Mouse (Mus musculus) CH12.LX (cell line): ENCODE results near the gene Stx8.

Experiments
- BHLHE40 ChIP-seq: IDR thresholded peaks from 2 replicates; pipeline ENCODE4 v1.6.1; 2011; ENCODE audit warnings: mild to moderate bottlenecking, low read depth, low read length, improper control_type of control experiment
- CHD2 ChIP-seq: IDR thresholded peaks from 2 replicates; pipeline ENCODE4 v1.6.1; 2011; ENCODE audit warnings: low read length, improper control_type of control experiment
- CTCF ChIP-seq, 2 experiments: IDR thresholded peaks in 1 of 2; conservative IDR thresholded peaks in 1 of 2; 2 replicates each; pipeline ENCODE4 v1.5.1; 2011 to 2012; ENCODE audit warnings: low read depth in 2 of 2, low read length in 2 of 2, improper control_type of control experiment in 1 of 2, inconsistent platforms in 1 of 2, mild to moderate bottlenecking in 1 of 2, moderate library complexity in 1 of 2
- E2F4 ChIP-seq: IDR thresholded peaks from 2 replicates; pipeline ENCODE4 v1.6.1; 2011; ENCODE audit warnings: low read depth, low read length, improper control_type of control experiment; ENCODE audit not compliant: insufficient replicate concordance
- EP300 ChIP-seq: IDR thresholded peaks from 2 replicates; pipeline ENCODE4 v1.6.1; 2011; ENCODE audit warnings: low read length, improper control_type of control experiment
- HCFC1 ChIP-seq: IDR thresholded peaks from 2 replicates; pipeline ENCODE4 v1.6.1; 2012; ENCODE audit warnings: low read depth, mild to moderate bottlenecking, inconsistent platforms, low read length, improper control_type of control experiment
- JUN ChIP-seq: IDR thresholded peaks from 2 replicates; pipeline ENCODE4 v1.6.1; 2011; ENCODE audit warnings: low read depth, mild to moderate bottlenecking, low read length, improper control_type of control experiment, moderate library complexity; ENCODE audit not compliant: insufficient read depth
- MYC ChIP-seq: IDR thresholded peaks from 2 replicates; pipeline ENCODE4 v1.6.1; 2011; ENCODE audit warnings: low read depth, mild to moderate bottlenecking, improper control_type of control experiment, low read length
- NELFE ChIP-seq: IDR thresholded peaks from 2 replicates; pipeline ENCODE4 v1.6.1; 2011; ENCODE audit warnings: low read depth, low read length, improper control_type of control experiment
- POLR2A ChIP-seq: IDR thresholded peaks from 2 replicates; pipeline ENCODE4 v1.6.1; 2011; ENCODE audit warnings: low read depth, mild to moderate bottlenecking, improper control_type of control experiment, low read length
- RAD21 ChIP-seq: IDR thresholded peaks from 2 replicates; pipeline ENCODE4 v1.6.1; 2011; ENCODE audit warnings: low read depth, mild to moderate bottlenecking, low read length, improper control_type of control experiment, moderate library complexity
- SMC3 ChIP-seq: IDR thresholded peaks from 2 replicates; pipeline ENCODE4 v1.6.1; 2011; ENCODE audit warnings: low read depth, low read length, improper control_type of control experiment
- UBTF ChIP-seq: IDR thresholded peaks from 2 replicates; pipeline ENCODE4 v1.6.1; 2012; ENCODE audit warnings: low read depth, mild to moderate bottlenecking, inconsistent platforms, low read length, improper control_type of control experiment, moderate library complexity
- USF1 ChIP-seq: IDR thresholded peaks from 2 replicates; pipeline ENCODE4 v1.6.1; 2014; ENCODE audit warnings: low read depth, mild to moderate bottlenecking, inconsistent platforms, low read length, improper control_type of control experiment

DNA sequence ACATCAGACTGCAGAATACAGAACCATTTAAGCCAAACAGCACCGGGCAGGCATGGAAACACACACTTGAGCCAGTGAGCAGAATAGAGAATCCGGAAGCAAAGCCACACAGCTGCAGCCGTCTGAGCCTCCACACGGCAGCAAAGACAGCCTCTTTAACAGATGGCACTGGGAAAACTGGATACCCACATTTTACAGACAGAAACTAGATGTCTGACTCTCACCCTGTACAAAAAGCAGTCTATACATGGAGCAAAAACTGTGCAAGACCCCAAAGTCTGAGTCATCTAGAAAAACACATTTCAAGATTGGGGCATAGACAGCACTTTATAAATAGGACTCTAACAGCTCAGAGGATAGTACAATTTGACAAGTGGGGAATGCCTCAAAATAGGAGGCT, 25.2 kb downstream of the Stx8 start:
- TF ChIP-seq CTCF (conservative IDR thresholded peaks at IDR 0.05 in 1 of 2, IDR thresholded peaks at IDR 0.05 in 1 of 2; ENCODE audit: low read depth in 2 of 2, low read length in 2 of 2), result no peak
- no peak for TF ChIP-seq CHD2
- no peak for TF ChIP-seq EP300
- no peak for TF ChIP-seq POLR2A
- TF ChIP-seq SMC3, result no peak
- TF ChIP-seq HCFC1, result no peak
- no peak for TF ChIP-seq UBTF
- no peak for TF ChIP-seq USF1
- no peak for TF ChIP-seq E2F4
- TF ChIP-seq NELFE, result no peak
- no peak for TF ChIP-seq RAD21
- no peak for TF ChIP-seq BHLHE40
- TF ChIP-seq MYC, result no peak
- TF ChIP-seq JUN, result no peak
